ENCODE assay signal across 8 mouse cellular contexts in the genomic region with DNA sequence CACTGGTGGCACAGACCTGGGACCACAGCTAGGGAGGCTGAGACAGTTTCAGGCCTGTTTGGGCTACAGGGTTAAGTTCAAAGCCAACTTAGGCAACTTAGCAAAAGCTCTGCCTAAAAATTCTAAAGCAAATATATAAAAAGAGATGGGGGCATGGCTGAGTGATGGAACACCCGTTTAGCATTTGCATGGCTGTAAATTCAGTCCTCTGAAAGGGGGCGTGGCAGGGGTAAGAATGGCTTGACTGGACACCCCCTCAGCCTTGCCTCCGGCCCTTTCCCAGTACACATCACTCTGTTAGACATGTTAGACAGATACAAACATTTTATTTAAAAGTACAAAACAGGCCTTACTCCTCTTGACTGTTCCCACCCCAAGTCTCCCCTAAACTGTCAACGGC. TPM values are rescaled to one million over a fixed set of nuclear protein-coding genes. Genes with fewer than 3 reads are reported as not detected.
DNase-seq lines count a peak whose midpoint lies in the region; ATAC-seq and TF ChIP-seq lines count a peak whose summit lies in the region.
"Had no signal": no experiment of that assay in that cellular context is flagged by ENCODE, and none has a peak within 500 bp of the region (broad histone marks: within the 10 kb centered on the region; RNA-seq: fewer than 3 reads in every experiment).

No protein-coding gene starts in this region.

- H3K27ac ChIP-seq in testis, adult 2 months (ENCODE audit: control insufficient read depth, insufficient read depth, low read depth, low read length), result peak overlapping the region; percentile 80
- peak overlapping the region; percentile 98 for H3K27ac ChIP-seq in heart, embryonic 12.5 days (ENCODE audit: poor library complexity, severe bottlenecking)
- peak overlapping the region; percentile 81 for H3K27ac ChIP-seq in liver, embryonic 11.5 days (ENCODE audit: low read depth, low read length)

- 76% methylated on average over 4 of the region's 4 CpGs for WGBS in heart, embryonic 12.5 days
- WGBS in liver, embryonic 11.5 days, result 72% methylated on average over 4 of the region's 4 CpGs

- TF ChIP-seq CTCF in testis, adult 2 months (IDR thresholded peaks at IDR 0.05; ENCODE audit: control insufficient read depth, insufficient read depth, insufficient replicate concordance, low read depth, low read length), result no peak

- H3K4me1 ChIP-seq in testis, adult 2 months (ENCODE audit: control insufficient read depth, insufficient read depth, low read length), result peaks cover 29% of the 10 kb centered on the region
- peaks cover 64% of the 10 kb centered on the region for H3K4me1 ChIP-seq in heart, embryonic 12.5 days (replicated peaks)
- H3K4me1 ChIP-seq in liver, embryonic 11.5 days (replicated peaks; ENCODE audit: control insufficient read depth, insufficient read depth, low read length), result peaks cover 40% of the 10 kb centered on the region

- no peaks in the 10 kb centered on the region for H3K9me3 ChIP-seq in heart, embryonic 12.5 days (replicated peaks)
- H3K9me3 ChIP-seq in liver, embryonic 11.5 days (ENCODE audit: control insufficient read depth, low read length), result no peaks in the 10 kb centered on the region

- H3K36me3 ChIP-seq in testis, adult 2 months (ENCODE audit: control insufficient read depth, insufficient read depth, low read length), result no peaks in the 10 kb centered on the region
- H3K36me3 ChIP-seq in heart, embryonic 12.5 days, result no peaks in the 10 kb centered on the region
- no peaks in the 10 kb centered on the region for H3K36me3 ChIP-seq in liver, embryonic 11.5 days (ENCODE audit: control insufficient read depth, insufficient read depth, low read length)

- DNase-seq in testis, postnatal 14 days (ENCODE audit: low spot score), result no peak
- no peak for DNase-seq in liver, embryonic 11.5 days (ENCODE audit: low spot score)
- DNase-seq in yolk sac, embryonic 10.5 days (ENCODE audit: low spot score), result no peak
- no peak for DNase-seq in left cerebral cortex, adult 18-20 months (ENCODE audit: low spot score in 2 of 2)
- DNase-seq in left cerebral cortex, adult 11 months (ENCODE audit: low spot score), result no peak

- peak overlapping the region; percentile 57 for H3K9ac ChIP-seq in heart, embryonic 12.5 days
- H3K9ac ChIP-seq in liver, embryonic 11.5 days (ENCODE audit: low read depth, low read length), result no peak overlapping the region

- peak overlapping the region; percentile 60 for H3K4me2 ChIP-seq in heart, embryonic 12.5 days
- no peak overlapping the region for H3K4me2 ChIP-seq in liver, embryonic 11.5 days

- no peak for ATAC-seq in heart, embryonic 12.5 days (ENCODE audit: insufficient number of reproducible peaks, low FRiP score)
- ATAC-seq in liver, embryonic 11.5 days (replicated peaks; ENCODE audit: low FRiP score), result no peak

- no peak overlapping the region for H3K4me3 ChIP-seq in testis, adult 2 months (ENCODE audit: control insufficient read depth, low read depth, low read length)
- H3K4me3 ChIP-seq in heart, embryonic 12.5 days, result peak overlapping the region; percentile 27; the same call in 1 of the 2 replicates
- no peak overlapping the region for H3K4me3 ChIP-seq in liver, embryonic 11.5 days (ENCODE audit: low read depth, low read length)

- H3K27me3 ChIP-seq in testis, adult 2 months (ENCODE audit: control insufficient read depth, insufficient read depth, low read length), result no peaks in the 10 kb centered on the region
- no peaks in the 10 kb centered on the region for H3K27me3 ChIP-seq in heart, embryonic 12.5 days (replicated peaks)
- H3K27me3 ChIP-seq in liver, embryonic 11.5 days (replicated peaks; ENCODE audit: control insufficient read depth, insufficient read depth, low read length), result no peaks in the 10 kb centered on the region

- TF ChIP-seq POLR2A in testis, adult 2 months (IDR thresholded peaks at IDR 0.05; ENCODE audit: control insufficient read depth, low read depth, low read length), result no peak

RNA-seq across cellular contexts. Expression of a gene that starts 0.8 kb away (rescaled TPM):
- polyA plus RNA-seq in testis, adult 2 months (2012; rRNA removed), result not detected in 2 replicates
- polyA plus RNA-seq in heart, embryonic 12.5 days (2016; fragmentation: Nextera tagmentation; extraction: Ambion mirVana), result 1.6 and 2.4 TPM in 2 replicates
- 0.49 and 1.0 TPM in 2 replicates for polyA plus RNA-seq in liver, embryonic 11.5 days (2014; fragmentation: Nextera tagmentation; extraction: Ambion mirVana)
- total RNA-seq in left cerebral cortex, adult 18-20 months (2021), result not detected
- total RNA-seq: megakaryocyte progenitor cell, adult 5-6 weeks had no signal

RNA-seq across cellular contexts. Expression of a gene that starts 16.4 kb away (rescaled TPM):
- polyA plus RNA-seq in testis, adult 2 months (2012; rRNA removed), result 13.9 and 17.8 TPM in 2 replicates
- 39.2 and 39.3 TPM in 2 replicates for polyA plus RNA-seq in heart, embryonic 12.5 days (2016; fragmentation: Nextera tagmentation; extraction: Ambion mirVana)
- polyA plus RNA-seq in liver, embryonic 11.5 days (2014; fragmentation: Nextera tagmentation; extraction: Ambion mirVana), result 18.6 and 21.5 TPM in 2 replicates
- total RNA-seq in left cerebral cortex, adult 18-20 months (2021), result 10 to 100 TPM; 24.0 to 24.8 TPM

RNA-seq across cellular contexts. Expression of a gene that starts 18.9 kb away (rescaled TPM):
- polyA plus RNA-seq in testis, adult 2 months (2012; rRNA removed), result 0.12 TPM in 1 of 2 replicates, not detected in the other
- polyA plus RNA-seq in heart, embryonic 12.5 days (2016; fragmentation: Nextera tagmentation; extraction: Ambion mirVana), result 9.2 and 9.5 TPM in 2 replicates
- polyA plus RNA-seq in liver, embryonic 11.5 days (2014; fragmentation: Nextera tagmentation; extraction: Ambion mirVana), result 0.71 and 1.1 TPM in 2 replicates
- 10 to 100 TPM; 67.3 to 77.4 TPM for total RNA-seq in left cerebral cortex, adult 18-20 months (2021)
- total RNA-seq: megakaryocyte progenitor cell, adult 5-6 weeks had no signal

RNA-seq across cellular contexts. Expression of a gene that starts 19.8 kb away (rescaled TPM):
- 73.8 and 75.5 TPM in 2 replicates for polyA plus RNA-seq in testis, adult 2 months (2012; rRNA removed)
- polyA plus RNA-seq in heart, embryonic 12.5 days (2016; fragmentation: Nextera tagmentation; extraction: Ambion mirVana), result 144 and 150 TPM in 2 replicates
- 41.1 and 44.0 TPM in 2 replicates for polyA plus RNA-seq in liver, embryonic 11.5 days (2014; fragmentation: Nextera tagmentation; extraction: Ambion mirVana)
- 10 to 100 TPM; 19.4 to 25.9 TPM for total RNA-seq in left cerebral cortex, adult 18-20 months (2021)

RNA-seq across cellular contexts. Expression of a gene that starts 23.4 kb away (rescaled TPM):
- polyA plus RNA-seq in testis, adult 2 months (2012; rRNA removed), result 6.2 and 8.1 TPM in 2 replicates
- 5.1 and 5.2 TPM in 2 replicates for polyA plus RNA-seq in heart, embryonic 12.5 days (2016; fragmentation: Nextera tagmentation; extraction: Ambion mirVana)
- 2.6 and 3.1 TPM in 2 replicates for polyA plus RNA-seq in liver, embryonic 11.5 days (2014; fragmentation: Nextera tagmentation; extraction: Ambion mirVana)
- total RNA-seq in left cerebral cortex, adult 18-20 months (2021), result 10 to 100 TPM; 20.8 to 21.5 TPM
